Mouse (Mus musculus): ENCODE data around the gene Cux2. TPM values are rescaled to one million over a fixed set of nuclear protein-coding genes. Genes with fewer than 3 reads are reported as not detected.

The Cux2 gene
- total and polyA plus RNA-seq, 3 experiments, result 1.4 to 3.5 TPM; not detected in 1

GRCm38 (mm10) chr5:121961256-121961655 is 88.6 kb downstream of the Cux2 start:
- Histone ChIP-seq H3K27me3 (ENCODE audit: control insufficient read depth in 1 of 2, insufficient read depth in 2 of 2, low read length in 2 of 2) (no peaks in the 10 kb centered on the region), H3K9ac (ENCODE audit: control insufficient read depth, low read depth, low read length, poor library complexity, severe bottlenecking) (no peak overlapping the region), H3K36me3 (ENCODE audit: control insufficient read depth in 1 of 2, insufficient read depth in 2 of 2, low read length in 2 of 2) (no peaks in the 10 kb centered on the region), H3K4me1 (ENCODE audit: control insufficient read depth in 1 of 2, insufficient read depth in 2 of 2, low read length in 2 of 2) (no peaks in the 10 kb centered on the region), H3K79me2 (ENCODE audit: control insufficient read depth, insufficient read depth, low read length, poor library complexity) (no peaks in the 10 kb centered on the region), H3K4me3 (ENCODE audit: control insufficient read depth in 1 of 2, insufficient read depth in 1 of 2, low read depth in 2 of 2, low read length in 2 of 2) (no peak overlapping the region), H3K9me3 (replicated peaks; ENCODE audit: insufficient read depth, low read length) (no peaks in the 10 kb centered on the region), H3K27ac (ENCODE audit: control insufficient read depth, low read depth, low read length) (no peak overlapping the region)
- DNase-seq (ENCODE audit: low read depth, low spot score), result no peak
- TF ChIP-seq ZC3H11A (IDR thresholded peaks at IDR 0.05; ENCODE audit: low read depth, low read length) (no peak), MAFK (IDR thresholded peaks at IDR 0.05; ENCODE audit: borderline replicate concordance, low read depth, low read length) (no peak), TBP (IDR thresholded peaks at IDR 0.05; ENCODE audit: low read depth, low read length) (no peak), USF1 (IDR thresholded peaks at IDR 0.05; ENCODE audit: low read depth, low read length) (no peak), MEF2A (IDR thresholded peaks at IDR 0.05; ENCODE audit: extremely low read depth, insufficient replicate concordance, low read depth, low read length, poor library complexity, severe bottlenecking) (no peak), ETS1 (IDR thresholded peaks at IDR 0.05; ENCODE audit: low read depth, low read length) (no peak), HCFC1 (IDR thresholded peaks at IDR 0.05; ENCODE audit: low read depth, low read length) (no peak), UBTF (IDR thresholded peaks at IDR 0.05; ENCODE audit: borderline replicate concordance, insufficient read depth, low read depth, low read length) (no peak), E2F4 (IDR thresholded peaks at IDR 0.05; ENCODE audit: borderline replicate concordance, low read depth, low read length) (no peak), MAZ (IDR thresholded peaks at IDR 0.05; ENCODE audit: low read depth, low read length) (no peak), CTCF (IDR thresholded peaks at IDR 0.05 in 2 of 3, conservative IDR thresholded peaks at IDR 0.05 in 1 of 3; ENCODE audit: control insufficient read depth in 1 of 3, insufficient read depth in 1 of 3, low read depth in 2 of 3, low read length in 3 of 3, poor library complexity in 1 of 3, severe bottlenecking in 1 of 3) (no peak), GATA1 (IDR thresholded peaks at IDR 0.05; ENCODE audit: low read depth, low read length) (no peak), MAX (IDR thresholded peaks at IDR 0.05; ENCODE audit: low read length) (no peak), POLR2AphosphoS2 (IDR thresholded peaks at IDR 0.05; ENCODE audit: low read length) (no peak), NRF1 (IDR thresholded peaks at IDR 0.05; ENCODE audit: insufficient read depth, low read depth, low read length, poor library complexity, severe bottlenecking) (no peak)

- Histone ChIP-seq H3K36me3 (ENCODE audit: control insufficient read depth in 1 of 2, insufficient read depth in 2 of 2, low read length in 2 of 2) (no peaks in the 10 kb centered on the region), H3K79me2 (ENCODE audit: control insufficient read depth, insufficient read depth, low read length, poor library complexity) (no peaks in the 10 kb centered on the region), H3K9ac (ENCODE audit: control insufficient read depth, low read depth, low read length, poor library complexity, severe bottlenecking) (no peak overlapping the region), H3K4me1 (ENCODE audit: control insufficient read depth in 1 of 2, insufficient read depth in 2 of 2, low read length in 2 of 2) (no peaks in the 10 kb centered on the region), H3K9me3 (replicated peaks; ENCODE audit: insufficient read depth, low read length) (no peaks in the 10 kb centered on the region), H3K4me3 (ENCODE audit: control insufficient read depth in 1 of 2, insufficient read depth in 1 of 2, low read depth in 2 of 2, low read length in 2 of 2) (no peak overlapping the region), H3K27me3 (ENCODE audit: control insufficient read depth in 1 of 2, insufficient read depth in 2 of 2, low read length in 2 of 2) (no peaks in the 10 kb centered on the region), H3K27ac (ENCODE audit: control insufficient read depth, low read depth, low read length) (no peak overlapping the region)
- no peak for DNase-seq (ENCODE audit: low read depth, low spot score)
- TF ChIP-seq MAX (IDR thresholded peaks at IDR 0.05; ENCODE audit: low read length) (no peak), GABPA (IDR thresholded peaks at IDR 0.05; ENCODE audit: low read depth, low read length) (no peak), ZKSCAN1 (IDR thresholded peaks at IDR 0.05; ENCODE audit: low read depth, low read length) (no peak), EP300 (IDR thresholded peaks at IDR 0.05; ENCODE audit: low read depth in 1 of 2, low read length in 2 of 2) (no peak), POLR2AphosphoS5 (IDR thresholded peaks at IDR 0.05; ENCODE audit: borderline replicate concordance, low read depth, low read length) (no peak), POLR2A (IDR thresholded peaks at IDR 0.05; ENCODE audit: control insufficient read depth in 1 of 2, insufficient read depth in 1 of 2, low read depth in 1 of 2, low read length in 2 of 2, poor library complexity in 1 of 2) (no peak), TBP (IDR thresholded peaks at IDR 0.05; ENCODE audit: low read depth, low read length) (no peak), MAFK (IDR thresholded peaks at IDR 0.05; ENCODE audit: borderline replicate concordance, low read depth, low read length) (no peak), TAL1 (IDR thresholded peaks at IDR 0.05; ENCODE audit: low read length) (no peak), NRF1 (IDR thresholded peaks at IDR 0.05; ENCODE audit: insufficient read depth, low read depth, low read length, poor library complexity, severe bottlenecking) (no peak), BHLHE40 (IDR thresholded peaks at IDR 0.05; ENCODE audit: borderline replicate concordance, low read depth, low read length) (no peak), CTCF (IDR thresholded peaks at IDR 0.05 in 2 of 3, conservative IDR thresholded peaks at IDR 0.05 in 1 of 3; ENCODE audit: control insufficient read depth in 1 of 3, insufficient read depth in 1 of 3, low read depth in 2 of 3, low read length in 3 of 3, poor library complexity in 1 of 3, severe bottlenecking in 1 of 3) (no peak), SMC3 (IDR thresholded peaks at IDR 0.05; ENCODE audit: low read depth, low read length) (no peak), CHD2 (IDR thresholded peaks at IDR 0.05; ENCODE audit: low read length) (no peak), USF1 (IDR thresholded peaks at IDR 0.05; ENCODE audit: low read depth, low read length) (no peak), JUND (IDR thresholded peaks at IDR 0.05; ENCODE audit: low read depth, low read length) (no peak), MXI1 (IDR thresholded peaks at IDR 0.05; ENCODE audit: low read depth, low read length) (no peak)
Observed at GRCm38 (mm10) chr5:121959688-121960087, 90.2 kb downstream of the Cux2 start.
